Mouse (Mus musculus): ENCODE data around the gene Gzmc.
"Not testable (repeated sequence)": the region's sequence is repeated elsewhere in the genome, so short reads cannot be mapped to it uniquely, and the experiment has no call there.

GRCm38 (mm10) chr14:56278691-56279090, 44.2 kb upstream of the Gzmc start:
- not testable (repeated sequence) for TF ChIP-seq GATA1, TAL1 (IDR thresholded peaks at IDR 0.05; ENCODE audit: low read length)

Data from erythroblast, embryonic 14.5 days (primary cell).